Comparison of ENCODE assay signal across 7 mouse cellular contexts in the genomic region with DNA sequence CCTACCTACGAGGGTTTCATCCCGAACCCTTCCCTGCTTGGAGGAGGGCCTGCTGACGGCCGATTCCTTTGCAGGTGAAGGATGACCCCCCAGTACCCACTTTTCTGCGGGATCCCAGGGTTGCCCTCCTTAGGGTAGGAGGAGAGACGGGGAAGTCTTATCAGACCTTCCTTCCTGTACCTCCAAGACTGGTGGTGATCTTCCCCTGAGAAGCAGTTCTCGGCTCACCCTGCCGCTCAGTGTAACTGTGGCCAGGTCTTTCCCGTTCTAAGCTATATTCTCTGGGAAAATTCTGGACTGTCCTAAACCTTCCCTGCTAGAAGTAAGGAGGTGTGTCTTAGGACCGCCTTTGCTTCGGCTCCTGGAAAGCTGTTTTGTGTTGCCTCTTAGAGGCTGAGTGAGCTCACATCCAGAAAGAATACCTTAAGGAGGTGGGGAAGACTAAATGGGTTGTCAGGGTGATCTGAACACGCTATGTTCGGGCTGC. TPM values are rescaled to one million over a fixed set of nuclear protein-coding genes. Genes with fewer than 3 reads are reported as not detected.
DNase-seq lines count a peak whose midpoint lies in the region; ATAC-seq and TF ChIP-seq lines count a peak whose summit lies in the region.

No protein-coding gene starts in this region.

- H3K36me3 ChIP-seq in C2C12 (ENCODE audit: control insufficient read depth, insufficient read depth) (peaks cover 25% of the 10 kb centered on the region), CH12.LX (replicated peaks in 1 of 2; ENCODE audit: control insufficient read depth in 1 of 2, insufficient read depth in 1 of 2, low read length in 1 of 2) (peaks cover 19 to 54% of the 10 kb centered on the region in 2 experiments)
- H3K36me3 ChIP-seq in limb, embryonic 11.5 days (ENCODE audit: control insufficient read depth, insufficient read depth, low read length): peaks cover 3% of the 10 kb centered on the region; the same call in 1 of the 2 replicates
- no peaks in the 10 kb centered on the region for H3K36me3 ChIP-seq in neural tube, embryonic 14.5 days (ENCODE audit: control insufficient read depth, insufficient read depth, low read length)

- TF ChIP-seq RAD21 in CH12.LX (IDR thresholded peaks at IDR 0.05; ENCODE audit: low read depth, low read length): no peak

- DNase-seq in CH12.LX (ENCODE audit: extremely low read depth): no peak
- no peak for DNase-seq in limb, embryonic 11.5 days (ENCODE audit: low spot score)
- no peak for DNase-seq in layer of hippocampus, adult 8-10 months (ENCODE audit: low spot score in 2 of 2)
- no peak for DNase-seq in adrenal gland, postnatal 25 days

- TF ChIP-seq EP300 in CH12.LX (IDR thresholded peaks at IDR 0.05; ENCODE audit: low read length): no peak

- in situ Hi-C loops in CH12.LX (cut with MboI; ENCODE audit: low pct_ligation_motif_present, low pct_unique_long_range_greater_than_20kb, low sequenced_read_pairs): no loop called here

- H3K9me3 ChIP-seq in CH12.LX (replicated peaks; ENCODE audit: low read length): no peaks in the 10 kb centered on the region
- no peaks in the 10 kb centered on the region for H3K9me3 ChIP-seq in limb, embryonic 11.5 days (ENCODE audit: control insufficient read depth, low read length)
- H3K9me3 ChIP-seq in neural tube, embryonic 14.5 days (ENCODE audit: control insufficient read depth, low read length): no peaks in the 10 kb centered on the region

- H3K4me3 ChIP-seq in C2C12 (ENCODE audit: insufficient read depth, poor library complexity, severe bottlenecking) (peak overlapping the region; percentile 44), CH12.LX (replicated peaks in 1 of 3; ENCODE audit: low read depth in 2 of 3, low read length in 2 of 3, poor library complexity in 1 of 3) (peak overlapping the region; percentile 61 to 93 (median 86))
- peak overlapping the region; percentile 89 for H3K4me3 ChIP-seq in limb, embryonic 11.5 days (ENCODE audit: low read depth, low read length)
- peak overlapping the region; percentile 41 for H3K4me3 ChIP-seq in neural tube, embryonic 14.5 days (ENCODE audit: low read depth, low read length)

- peak overlapping the region; percentile 89 for H3ac ChIP-seq in C2C12 (ENCODE audit: control insufficient read depth, insufficient read length, low read depth)

- peaks cover 10 to 43% of the 10 kb centered on the region in 2 experiments for H3K4me1 ChIP-seq in CH12.LX (ENCODE audit: control insufficient read depth in 1 of 2, insufficient read depth in 2 of 2)
- peaks cover 16% of the 10 kb centered on the region for H3K4me1 ChIP-seq in limb, embryonic 11.5 days (ENCODE audit: control insufficient read depth, insufficient read depth, low read length)
- peaks cover 20% of the 10 kb centered on the region for H3K4me1 ChIP-seq in neural tube, embryonic 14.5 days (ENCODE audit: control insufficient read depth, insufficient read depth, low read length)

- H3K9ac ChIP-seq in CH12.LX (ENCODE audit: insufficient read depth, low read depth): peak overlapping the region; percentile 97
- H3K9ac ChIP-seq in limb, embryonic 11.5 days (ENCODE audit: low read length): peak overlapping the region; percentile 77
- peak overlapping the region; percentile 65 for H3K9ac ChIP-seq in neural tube, embryonic 14.5 days (replicated peaks; ENCODE audit: low read depth, low read length)

- 0% methylated on average over 13 of the region's 13 CpGs for WGBS in limb, embryonic 11.5 days
- WGBS in neural tube, embryonic 14.5 days: 0% methylated on average over 13 of the region's 13 CpGs

- TF ChIP-seq POLR2A in CH12.LX (IDR thresholded peaks at IDR 0.05; ENCODE audit: low read depth, low read length): no peak; the same call in 1 of the 2 replicates

- ATAC-seq in erythroblast, adult 5-6 weeks (replicated peaks; ENCODE audit: low FRiP score, poor library complexity, severe bottlenecking): peak; percentile 46
- ATAC-seq in limb, embryonic 11.5 days (ENCODE audit: insufficient number of reproducible peaks, low FRiP score, low TSS enrichment, low read depth): peak; percentile 41; the same call in 1 of the 2 replicates
- peak; percentile 10 for ATAC-seq in neural tube, embryonic 14.5 days (ENCODE audit: low read depth)

- H3K79me2 ChIP-seq in C2C12 (ENCODE audit: control insufficient read depth, insufficient read depth): peaks cover 62% of the 10 kb centered on the region
- peaks cover 46% of the 10 kb centered on the region for H3K79me2 ChIP-seq in CH12.LX (replicated peaks; ENCODE audit: control insufficient read depth, extremely low read depth, insufficient read depth, poor library complexity, severe bottlenecking)

- dilution Hi-C loops in CH12.LX (cut with MboI; ENCODE audit: extremely low pct_ligation_motif_present, extremely low pct_unique_long_range_greater_than_20kb, low sequenced_read_pairs): no loop called here

- H3K27ac ChIP-seq in CH12.LX (ENCODE audit: insufficient read depth, low read depth): peak overlapping the region; percentile 89
- H3K27ac ChIP-seq in limb, embryonic 11.5 days (replicated peaks; ENCODE audit: low read depth, low read length): peak overlapping the region; percentile 100
- peak overlapping the region; percentile 94 for H3K27ac ChIP-seq in neural tube, embryonic 14.5 days (ENCODE audit: low read depth, low read length)

- peak overlapping the region; percentile 47 for H3K4me2 ChIP-seq in CH12.LX (ENCODE audit: insufficient read depth, low read depth, poor library complexity, severe bottlenecking)
- H3K4me2 ChIP-seq in limb, embryonic 11.5 days (ENCODE audit: low read depth, severe bottlenecking): peak overlapping the region; percentile 53
- H3K4me2 ChIP-seq in neural tube, embryonic 14.5 days (ENCODE audit: low read depth, low read length): peak overlapping the region; percentile 79

- H3K79me3 ChIP-seq in C2C12 (ENCODE audit: low read depth): peaks cover 47% of the 10 kb centered on the region

- H3K27me3 ChIP-seq in C2C12 (ENCODE audit: control insufficient read depth, insufficient read depth, insufficient read length): no peaks in the 10 kb centered on the region
- H3K27me3 ChIP-seq in CH12.LX (replicated peaks): no peaks in the 10 kb centered on the region
- no peaks in the 10 kb centered on the region for H3K27me3 ChIP-seq in limb, embryonic 11.5 days (ENCODE audit: control insufficient read depth, insufficient read depth, low read length)
- H3K27me3 ChIP-seq in neural tube, embryonic 14.5 days (ENCODE audit: control insufficient read depth, insufficient read depth, low read length): no peaks in the 10 kb centered on the region

- TF ChIP-seq CTCF in C2C12 (IDR thresholded peaks at IDR 0.05; ENCODE audit: control insufficient read depth, insufficient read depth, insufficient read length) (no peak), CH12.LX (conservative IDR thresholded peaks at IDR 0.05 in 1 of 2, IDR thresholded peaks at IDR 0.05 in 1 of 2; ENCODE audit: low read depth in 2 of 2, low read length in 2 of 2) (no peak)

RNA-seq across cellular contexts. Expression of gene Oard1, which starts 0.5 kb away (rescaled TPM):
- polyA plus RNA-seq in C2C12 (2012; fragmentation: generic; extraction: Trizol): 14.1 TPM
- total RNA-seq in CH12.LX (2012; rRNA removed): 30.0 and 30.6 TPM in 2 replicates
- total RNA-seq in CH12.LX (2014; rRNA removed): 59.4 and 61.6 TPM in 2 replicates
- 32.6 TPM in 2 replicates for polyA plus RNA-seq in CH12.LX (2012; ENCODE audit: insufficient read length, low read depth)
- 28.2 and 32.1 TPM in 2 replicates for total RNA-seq in erythroblast, adult 5-6 weeks (2015; ENCODE audit: low replicate concordance)
- total RNA-seq in erythroblast, adult 5-6 weeks (2017; ENCODE audit: low replicate concordance): 31.6 and 34.2 TPM in 2 replicates
- 71.6 and 75.0 TPM in 2 replicates for polyA plus RNA-seq in limb, embryonic 11.5 days (2014; fragmentation: Nextera tagmentation; extraction: Ambion mirVana)
- polyA plus RNA-seq in neural tube, embryonic 14.5 days (2014; fragmentation: Nextera tagmentation; extraction: Ambion mirVana): 35.7 and 37.8 TPM in 2 replicates
- 10 to 100 TPM; 13.2 to 18.9 (median 16.0) TPM for total RNA-seq in layer of hippocampus, adult 8-10 months (2022)
- 21.5 and 31.2 TPM in 2 replicates for total RNA-seq in adrenal gland, postnatal 25 days (2021)

RNA-seq across cellular contexts. Expression of gene Nfya, which starts 0.6 kb away (rescaled TPM):
- 24.0 TPM for polyA plus RNA-seq in C2C12 (2012; fragmentation: generic; extraction: Trizol)
- 25.2 and 29.3 TPM in 2 replicates for total RNA-seq in CH12.LX (2012; rRNA removed)
- 18.6 and 26.9 TPM in 2 replicates for total RNA-seq in CH12.LX (2014; rRNA removed)
- polyA plus RNA-seq in CH12.LX (2012; ENCODE audit: insufficient read length, low read depth): 44.2 and 50.4 TPM in 2 replicates
- 44.0 and 47.2 TPM in 2 replicates for total RNA-seq in erythroblast, adult 5-6 weeks (2015; ENCODE audit: low replicate concordance)
- total RNA-seq in erythroblast, adult 5-6 weeks (2017; ENCODE audit: low replicate concordance): 30.6 and 42.7 TPM in 2 replicates
- polyA plus RNA-seq in limb, embryonic 11.5 days (2014; fragmentation: Nextera tagmentation; extraction: Ambion mirVana): 30.5 and 31.2 TPM in 2 replicates
- polyA plus RNA-seq in neural tube, embryonic 14.5 days (2014; fragmentation: Nextera tagmentation; extraction: Ambion mirVana): 16.2 and 16.3 TPM in 2 replicates
- 10 to 100 TPM; 22.2 to 35.0 (median 27.9) TPM for total RNA-seq in layer of hippocampus, adult 8-10 months (2022)
- 36.6 and 39.2 TPM in 2 replicates for total RNA-seq in adrenal gland, postnatal 25 days (2021)

RNA-seq across cellular contexts. Expression of gene Apobec2, which starts 22.4 kb away (rescaled TPM):
- polyA plus RNA-seq in C2C12 (2012; fragmentation: generic; extraction: Trizol) (0.27 TPM), CH12.LX (2012; ENCODE audit: insufficient read length, low read depth) (0.23 and 0.70 TPM in 2 replicates)
- total RNA-seq in CH12.LX (2012; rRNA removed) (0.13 TPM in 1 of 2 replicates, not detected in the other), CH12.LX (2014; rRNA removed) (0.21 TPM in 1 of 2 replicates, not detected in the other)
- not detected in 2 replicates for total RNA-seq in erythroblast, adult 5-6 weeks (2015; ENCODE audit: low replicate concordance)
- not detected in 2 replicates for total RNA-seq in erythroblast, adult 5-6 weeks (2017; ENCODE audit: low replicate concordance)
- 1.5 and 2.2 TPM in 2 replicates for polyA plus RNA-seq in limb, embryonic 11.5 days (2014; fragmentation: Nextera tagmentation; extraction: Ambion mirVana)
- 0.75 and 0.99 TPM in 2 replicates for polyA plus RNA-seq in neural tube, embryonic 14.5 days (2014; fragmentation: Nextera tagmentation; extraction: Ambion mirVana)
- under 1 TPM in 1 of 4 experiments, not detected in 3; 0.23 TPM for total RNA-seq in layer of hippocampus, adult 8-10 months (2022)
- total RNA-seq in adrenal gland, postnatal 25 days (2021): 1.3 and 1.5 TPM in 2 replicates

RNA-seq across cellular contexts. Expression of gene Tspo2, which starts 41.0 kb away (rescaled TPM):
- polyA plus RNA-seq in C2C12 (2012; fragmentation: generic; extraction: Trizol): not detected
- total RNA-seq in CH12.LX (2012; rRNA removed): not detected in 2 replicates
- total RNA-seq in CH12.LX (2014; rRNA removed): not detected in 2 replicates
- polyA plus RNA-seq in CH12.LX (2012; ENCODE audit: insufficient read length, low read depth): not detected in 2 replicates
- 503 and 549 TPM in 2 replicates for total RNA-seq in erythroblast, adult 5-6 weeks (2015; ENCODE audit: low replicate concordance)
- total RNA-seq in erythroblast, adult 5-6 weeks (2017; ENCODE audit: low replicate concordance): 671 and 837 TPM in 2 replicates
- polyA plus RNA-seq in limb, embryonic 11.5 days (2014; fragmentation: Nextera tagmentation; extraction: Ambion mirVana): 0.50 and 0.63 TPM in 2 replicates
- 1.6 and 1.8 TPM in 2 replicates for polyA plus RNA-seq in neural tube, embryonic 14.5 days (2014; fragmentation: Nextera tagmentation; extraction: Ambion mirVana)
- total RNA-seq in layer of hippocampus, adult 8-10 months (2022): not detected
- total RNA-seq in adrenal gland, postnatal 25 days (2021): not detected in 2 replicates

RNA-seq across cellular contexts. Expression of gene Unc5cl, which starts 44.4 kb away (rescaled TPM):
- polyA plus RNA-seq in C2C12 (2012; fragmentation: generic; extraction: Trizol) (not detected), CH12.LX (2012; ENCODE audit: insufficient read length, low read depth) (0.09 TPM in 1 of 2 replicates, not detected in the other)
- total RNA-seq in CH12.LX (2012; rRNA removed) (0.21 and 0.34 TPM in 2 replicates), CH12.LX (2014; rRNA removed) (not detected in 2 replicates)
- total RNA-seq in erythroblast, adult 5-6 weeks (2015; ENCODE audit: low replicate concordance): 56.8 and 60.7 TPM in 2 replicates
- 32.9 and 47.0 TPM in 2 replicates for total RNA-seq in erythroblast, adult 5-6 weeks (2017; ENCODE audit: low replicate concordance)
- polyA plus RNA-seq in limb, embryonic 11.5 days (2014; fragmentation: Nextera tagmentation; extraction: Ambion mirVana): 0.13 and 0.33 TPM in 2 replicates
- 0.31 TPM in 1 of 2 replicates, not detected in the other for polyA plus RNA-seq in neural tube, embryonic 14.5 days (2014; fragmentation: Nextera tagmentation; extraction: Ambion mirVana)
- 1 to 10 TPM in 1 of 4 experiments, under 1 TPM in 3; 0.67 to 1.3 (median 0.80) TPM for total RNA-seq in layer of hippocampus, adult 8-10 months (2022)
- total RNA-seq in adrenal gland, postnatal 25 days (2021): not detected in 2 replicates
